Mouse (Mus musculus) inflammation-experienced regulatory T-cells, adult 6 months (primary cell): ENCODE data around the gene Mxi1. TPM values are rescaled to one million over a fixed set of nuclear protein-coding genes. Genes with fewer than 3 reads are reported as not detected.
A peak's percentile ranks its signal among the peaks of the same experiment; 100 is the strongest.
"Not testable (repeated sequence)": the region's sequence is repeated elsewhere in the genome, so short reads cannot be mapped to it uniquely, and the experiment has no call there.

Experiments used
- ATAC-seq: one replicate; pipeline ENCODE4 v1.8.0; 2017
- polyA plus RNA-seq, 3 experiments: library from polyadenylated mRNA; unstranded; fragments of 100-300 nt; shearing (Covaris generic); gene quantifications; one replicate each; pipeline ENCODE4 v1.2.1; 2017

Mxi1 gene
- polyA plus RNA-seq, 3 experiments from 2014 or later: 4.3 to 5.9 (median 4.6) TPM

DNA sequence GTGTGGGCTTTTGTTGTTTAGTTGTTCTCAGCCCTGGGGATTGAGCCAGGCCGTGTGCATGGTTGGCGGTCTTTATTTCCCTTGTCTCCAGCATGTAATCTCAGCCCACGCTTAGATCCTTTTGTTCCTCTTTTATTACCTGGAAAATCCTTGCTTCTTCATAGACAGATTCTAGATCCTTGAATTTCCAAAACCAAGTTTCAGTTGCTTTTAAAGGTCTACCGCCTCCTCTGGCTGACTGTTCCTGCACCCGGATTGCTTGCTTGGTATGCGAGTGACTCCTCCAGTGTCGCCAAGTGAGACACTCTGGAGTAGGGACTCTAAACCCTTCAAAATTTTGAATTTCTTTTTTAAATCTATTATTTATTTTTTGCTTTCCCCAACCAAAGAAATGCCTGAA is 56.6 kb downstream of the Mxi1 start:
- ATAC-seq: no peak

DNA sequence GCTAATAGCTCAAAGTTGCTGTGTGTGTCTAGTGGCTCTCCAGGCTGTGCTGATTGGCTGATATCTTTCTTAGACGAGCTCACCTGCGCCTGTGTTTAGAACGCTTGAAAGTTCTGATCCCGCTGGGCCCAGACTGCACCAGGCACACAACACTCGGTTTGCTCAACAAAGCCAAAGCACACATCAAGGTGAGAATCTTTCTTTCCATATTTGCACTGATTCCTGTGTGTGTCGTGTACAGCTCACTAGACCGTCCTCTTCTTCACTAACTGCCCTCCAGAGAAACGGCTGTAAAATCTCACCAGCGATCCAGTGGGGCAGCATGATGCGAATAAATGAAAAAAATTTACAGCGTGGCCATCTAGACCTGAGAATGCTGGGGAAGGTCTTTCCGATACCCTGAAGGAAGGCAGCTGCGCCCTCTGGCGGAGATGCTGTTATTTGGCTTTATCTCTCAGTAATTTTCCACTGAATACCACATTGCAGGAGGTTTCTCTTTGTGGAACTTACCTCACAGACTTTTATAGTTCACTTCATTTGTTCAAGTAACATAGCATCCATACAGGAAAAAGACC is 59.2 kb downstream of the Mxi1 start:
- ATAC-seq: peak; percentile 64

DNA sequence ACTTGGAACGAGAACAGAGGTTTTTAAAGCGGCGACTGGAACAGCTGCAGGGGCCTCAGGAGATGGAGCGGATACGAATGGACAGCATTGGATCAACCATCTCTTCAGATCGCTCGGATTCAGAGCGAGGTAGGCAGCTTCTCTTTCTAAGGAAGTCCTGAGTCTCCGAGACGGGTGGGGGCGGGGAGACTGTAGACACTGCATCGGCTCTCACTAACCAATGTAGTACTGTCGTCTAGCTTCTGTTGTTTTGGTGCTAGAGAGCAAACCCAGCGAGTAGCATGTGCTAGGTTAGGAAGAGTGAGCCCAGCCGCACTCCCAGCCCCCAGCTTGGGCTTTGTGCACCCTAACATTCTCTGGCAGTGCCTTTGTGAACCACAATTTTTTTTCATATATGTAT is 59.9 kb downstream of the Mxi1 start:
- ATAC-seq: no peak

DNA sequence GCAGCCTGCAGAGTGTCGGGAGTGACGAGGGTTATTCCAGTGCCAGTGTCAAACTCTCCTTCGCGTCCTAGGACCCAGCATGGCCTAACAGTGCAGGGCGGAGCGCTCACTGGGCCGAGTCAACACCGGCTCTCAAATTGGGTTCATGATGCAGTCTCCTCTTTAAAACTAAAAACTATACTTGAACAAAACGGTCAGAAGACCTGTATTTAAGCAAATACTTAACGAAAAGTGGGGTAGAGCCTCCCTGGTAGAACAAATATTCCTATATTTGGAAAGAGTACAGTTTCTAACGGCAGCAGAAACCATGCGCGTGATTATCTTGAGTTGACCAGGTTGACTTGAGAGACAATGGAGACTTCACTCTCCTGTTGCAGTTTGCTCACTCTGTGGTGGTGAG is 61.3 kb downstream of the Mxi1 start, which contains the start of gene Gm10197:
Gene Gm10197 (minus strand): TSS at position 101 of the 400 bp plus-strand sequence.
- ATAC-seq: no peak

DNA sequence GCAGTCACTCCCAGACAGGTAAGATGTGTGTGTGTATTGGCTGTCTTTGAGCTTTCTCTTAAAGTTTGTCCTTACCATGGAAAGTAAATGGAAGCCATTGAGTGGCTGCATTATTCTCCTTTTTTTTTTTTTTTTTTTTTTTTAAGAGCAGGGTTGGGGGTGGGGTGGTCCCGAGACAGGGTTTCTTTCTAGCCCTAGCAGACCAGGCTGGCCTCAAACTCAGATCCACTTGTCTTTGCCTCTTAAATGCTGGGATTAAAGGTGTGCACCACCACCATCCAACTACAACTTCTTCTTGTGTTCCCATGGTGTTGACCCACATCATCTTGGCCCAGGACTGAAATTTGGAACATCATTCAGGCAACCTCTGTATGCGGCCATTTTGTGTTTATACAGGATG is 63.3 kb downstream of the Mxi1 start:
- no peak for ATAC-seq

DNA sequence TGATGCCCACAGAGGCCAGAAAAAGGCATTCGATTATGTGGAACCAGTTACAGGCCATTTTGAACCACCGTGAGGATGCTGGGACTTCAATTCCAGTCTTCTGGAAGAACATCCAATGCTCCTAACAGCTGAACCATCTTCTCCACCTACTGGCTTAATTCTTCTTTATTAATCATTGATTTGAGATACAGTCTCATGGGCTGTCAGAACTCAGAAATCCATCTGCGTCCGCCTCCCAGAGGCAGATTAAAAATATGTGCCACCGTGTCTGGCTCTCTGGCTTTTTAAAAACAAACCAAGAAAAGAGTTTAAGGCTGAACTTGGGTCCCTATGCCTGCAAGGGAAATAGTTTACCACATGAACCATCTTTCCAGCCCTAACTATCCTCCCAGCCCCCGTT is 65.0 kb downstream of the Mxi1 start:
- ATAC-seq: no peak

DNA sequence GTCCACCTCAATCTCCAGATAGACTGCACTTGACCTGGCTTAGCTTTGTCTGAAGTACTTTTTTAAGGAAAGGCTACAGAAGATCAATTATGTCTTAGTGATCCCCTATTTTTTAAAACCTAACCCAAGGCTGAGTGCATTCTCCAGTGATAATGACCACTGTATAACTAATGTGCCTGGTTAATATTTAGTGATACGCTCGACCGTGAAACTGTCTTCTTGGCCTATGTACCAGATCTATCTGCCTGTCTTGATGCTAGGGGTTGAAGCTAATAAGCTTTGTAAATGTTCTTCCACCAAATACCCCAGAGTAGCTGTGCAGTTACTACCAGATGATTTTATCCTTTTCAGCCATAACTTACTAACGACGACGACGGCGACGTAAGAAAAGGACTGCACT is 65.5 kb downstream of the Mxi1 start:
- no peak for ATAC-seq

DNA sequence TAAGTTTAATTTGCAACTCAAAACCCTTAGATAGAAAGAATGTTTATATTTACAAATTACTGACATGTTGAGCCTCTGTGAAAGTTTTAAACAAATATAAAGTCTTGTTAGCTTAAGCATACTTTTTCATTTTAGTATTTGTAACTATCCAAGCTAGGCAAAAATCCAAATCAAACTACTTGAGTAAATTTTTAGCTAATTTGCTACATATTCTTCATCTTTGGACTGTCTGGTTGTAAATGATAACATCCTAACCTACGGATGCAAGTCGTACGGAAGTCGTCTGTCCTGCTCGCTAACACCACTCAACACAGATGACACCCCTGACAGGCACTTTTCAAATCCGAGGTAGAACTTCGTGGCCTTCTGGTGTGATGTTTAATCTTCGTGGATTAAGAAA is 67.3 kb downstream of the Mxi1 start:
- no peak for ATAC-seq

DNA sequence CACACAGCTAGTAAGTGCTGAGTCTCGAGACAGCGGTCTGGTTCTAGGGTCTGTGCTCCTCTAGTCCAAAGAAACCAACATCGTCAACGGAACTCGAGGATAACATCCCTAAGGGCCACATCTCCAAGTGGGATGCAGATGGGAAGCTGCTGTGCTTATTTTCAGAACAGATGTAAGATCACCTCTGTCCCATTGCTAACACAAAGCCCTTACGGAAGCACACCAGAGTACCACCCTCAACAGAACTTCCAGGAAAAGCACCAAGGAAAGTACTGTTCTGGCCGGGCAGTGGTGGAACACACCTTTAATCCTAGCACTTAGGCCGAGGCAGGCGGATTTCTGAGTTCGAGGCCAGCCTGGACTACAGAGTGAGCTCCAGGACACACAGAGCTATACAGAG is 68.1 kb downstream of the Mxi1 start:
- no peak for ATAC-seq

DNA sequence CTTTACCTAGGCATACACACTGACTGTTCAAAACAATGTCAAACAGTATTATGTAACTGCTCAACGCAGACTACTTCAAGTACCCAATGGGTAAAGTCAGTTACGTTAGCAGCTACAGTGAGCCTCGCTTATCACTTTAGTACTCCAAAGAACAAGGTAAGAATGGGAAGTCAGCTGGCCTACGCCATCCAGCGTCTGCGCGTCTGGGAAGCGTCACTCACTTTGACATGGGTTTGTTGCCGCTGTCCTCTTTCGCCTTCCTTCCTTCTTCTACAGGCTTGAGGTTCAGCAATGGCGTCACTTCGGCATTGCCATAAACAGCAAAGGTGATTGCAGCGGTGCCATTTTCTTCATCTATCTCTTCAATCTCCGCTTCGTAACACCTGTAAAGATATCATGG is 73.0 kb downstream of the Mxi1 start:
- no peak for ATAC-seq

DNA sequence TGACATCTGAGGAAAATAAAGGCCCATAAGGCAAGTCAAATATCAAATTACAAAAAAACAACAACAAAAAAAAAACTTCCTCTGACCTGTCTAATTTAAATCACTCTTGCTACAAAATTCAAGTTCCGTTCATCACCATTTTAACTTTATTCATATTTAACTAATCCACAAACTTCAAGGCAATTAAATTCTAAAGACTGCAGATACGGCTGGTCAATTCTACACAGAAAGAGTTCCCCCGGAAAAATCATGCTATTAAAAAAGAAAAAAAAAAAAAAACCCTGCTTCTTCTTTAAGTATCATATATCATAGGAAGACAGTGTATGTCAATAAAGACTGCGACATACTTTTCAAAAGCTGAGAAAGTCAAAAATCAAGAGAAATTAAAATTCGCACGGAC is 79.1 kb downstream of the Mxi1 start:
- ATAC-seq: no peak

DNA sequence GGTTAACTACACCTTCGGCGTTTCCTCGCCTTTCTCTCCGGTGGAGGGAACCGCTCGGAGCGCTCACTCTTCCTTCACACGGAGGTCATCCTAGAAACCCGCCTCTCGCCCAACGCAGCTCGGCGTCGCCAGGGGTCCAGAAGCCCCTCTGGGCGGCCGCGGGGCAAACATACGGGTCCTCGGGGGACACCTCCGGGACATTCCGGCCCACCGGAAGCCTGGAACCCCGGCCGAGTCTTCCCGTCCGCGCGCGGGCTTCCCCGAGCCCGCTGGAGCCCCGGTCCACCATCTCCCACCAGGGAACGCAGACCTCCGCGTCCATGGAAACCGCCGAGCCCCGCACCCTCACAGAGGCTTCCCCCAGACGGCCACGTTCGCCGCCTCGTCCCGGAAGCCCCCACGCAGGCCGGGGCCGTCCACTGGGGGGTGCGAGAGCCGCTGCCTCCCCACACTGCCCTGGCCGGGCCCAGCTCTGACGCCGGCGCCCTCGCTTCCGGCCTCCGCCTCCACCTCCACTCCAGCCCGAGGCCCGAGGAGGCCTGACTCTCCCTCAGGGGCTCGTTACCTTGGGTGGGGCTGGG is 79.6 kb downstream of the Mxi1 start:
- peak; percentile 29 for ATAC-seq

DNA sequence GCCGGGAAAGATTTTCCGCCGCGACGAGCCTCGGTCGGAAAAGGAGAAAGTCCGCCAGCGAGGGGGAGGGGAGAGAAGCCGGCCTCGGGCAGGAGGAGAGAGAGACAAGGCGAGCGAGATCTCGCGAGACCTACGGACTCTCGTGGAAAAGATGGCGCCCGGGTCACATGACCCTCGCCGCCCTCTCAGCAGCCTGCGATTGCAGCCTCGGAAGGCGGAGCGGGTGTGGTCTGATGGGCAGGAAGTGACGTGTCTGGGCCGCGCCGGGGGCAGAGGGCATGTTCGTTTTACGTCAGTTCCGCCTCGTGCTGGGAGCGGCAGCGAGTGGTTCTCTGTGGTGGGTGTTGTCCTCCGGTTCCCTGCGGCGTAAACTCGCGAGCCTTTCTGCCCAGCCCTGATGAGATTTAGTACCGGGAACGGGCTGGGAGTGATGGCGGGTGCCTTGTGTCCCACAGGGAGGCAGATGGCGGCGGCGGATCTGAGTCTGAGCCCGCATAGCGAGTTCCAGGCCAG is 80.2 kb downstream of the Mxi1 start, which contains the start of gene Smndc1:
Gene Smndc1 (minus strand): TSS at position 84 of the 513 bp plus-strand sequence.
- ATAC-seq: peak; percentile 93

DNA sequence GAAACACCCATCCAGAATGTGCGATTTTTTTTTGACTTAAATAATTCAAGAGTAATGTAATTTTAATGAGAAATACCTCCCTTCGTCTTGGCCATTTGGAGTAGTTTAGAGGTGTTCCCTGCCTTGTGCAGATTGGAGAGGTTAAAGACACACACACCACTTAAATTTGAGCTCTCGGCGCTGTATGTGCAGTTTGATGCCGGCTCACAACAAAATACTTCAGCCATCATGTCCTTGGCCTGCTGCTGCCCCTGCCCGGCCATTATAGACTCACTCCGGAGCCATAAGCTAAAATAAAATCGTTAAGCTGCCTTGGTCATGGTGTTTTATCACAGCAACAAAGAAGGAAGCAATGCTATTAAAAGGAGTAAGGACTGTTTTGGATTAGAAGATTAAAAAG is 81.1 kb downstream of the Mxi1 start:
- ATAC-seq: no peak

DNA sequence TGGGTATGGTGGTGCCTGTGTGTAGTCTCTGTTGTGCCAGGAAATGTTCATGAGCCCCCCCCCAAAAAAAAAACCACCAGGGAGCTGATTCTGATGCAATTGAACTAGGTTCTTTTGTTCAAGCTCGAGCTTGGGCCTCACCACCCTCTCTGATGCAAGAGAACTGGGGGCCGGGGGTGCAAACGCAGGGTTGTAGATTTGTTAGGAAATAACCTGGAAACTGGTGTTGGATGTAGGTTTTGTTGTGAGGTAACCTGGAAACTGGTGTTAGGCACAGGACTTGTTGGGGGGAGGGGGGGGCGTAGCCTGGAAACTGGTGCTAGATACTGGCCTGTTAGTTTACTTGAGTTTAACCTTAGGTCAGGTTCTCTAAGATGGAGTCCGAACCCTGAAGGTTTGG is 81.5 kb downstream of the Mxi1 start:
- ATAC-seq: no peak

DNA sequence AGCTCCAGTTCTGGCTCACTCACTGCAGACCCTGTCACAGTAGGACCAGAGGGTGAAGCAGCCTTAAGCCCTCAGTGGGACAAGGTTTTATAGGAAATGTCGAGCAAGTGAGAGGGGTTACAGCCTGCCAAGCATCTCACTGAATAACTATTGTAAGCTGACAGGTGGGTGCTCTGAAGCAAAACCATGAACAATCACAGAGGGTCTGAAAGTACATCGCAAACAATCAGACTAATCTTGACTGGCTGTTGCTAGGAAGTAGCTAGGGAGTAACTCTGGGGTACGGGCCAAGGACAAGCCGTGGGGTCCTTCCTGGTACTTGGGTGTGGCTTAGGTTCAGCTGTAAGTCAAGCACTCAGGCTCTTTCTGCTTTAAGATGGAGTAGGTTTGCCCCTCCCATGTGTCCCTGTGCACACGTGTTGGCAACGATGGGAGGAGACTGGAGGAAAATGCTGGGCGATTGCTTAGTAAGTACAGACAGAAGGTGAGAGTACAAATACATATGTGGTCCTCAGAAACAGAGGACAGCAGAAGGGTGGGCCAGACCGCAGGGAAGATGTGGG is 82.5 kb downstream of the Mxi1 start:
- ATAC-seq: no peak

DNA sequence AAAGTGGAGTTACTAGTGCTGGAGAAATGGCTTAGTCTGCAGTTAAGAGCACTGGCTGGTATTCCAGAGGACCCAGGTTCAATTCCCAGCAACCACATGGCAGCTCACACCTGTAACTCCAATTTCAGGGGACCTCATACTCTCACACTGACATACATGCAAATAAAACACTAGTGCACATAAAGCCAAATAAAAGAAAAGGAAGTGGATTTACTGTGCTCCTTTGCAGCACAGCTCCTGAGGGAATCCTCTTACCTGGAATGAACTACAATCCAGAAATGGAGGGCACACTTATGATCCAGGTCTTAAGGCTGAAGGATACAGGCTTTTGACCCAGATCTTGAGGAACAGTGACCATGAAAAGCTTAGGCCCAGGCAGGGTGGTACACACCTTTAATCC is 83.3 kb downstream of the Mxi1 start:
- ATAC-seq: no peak

DNA sequence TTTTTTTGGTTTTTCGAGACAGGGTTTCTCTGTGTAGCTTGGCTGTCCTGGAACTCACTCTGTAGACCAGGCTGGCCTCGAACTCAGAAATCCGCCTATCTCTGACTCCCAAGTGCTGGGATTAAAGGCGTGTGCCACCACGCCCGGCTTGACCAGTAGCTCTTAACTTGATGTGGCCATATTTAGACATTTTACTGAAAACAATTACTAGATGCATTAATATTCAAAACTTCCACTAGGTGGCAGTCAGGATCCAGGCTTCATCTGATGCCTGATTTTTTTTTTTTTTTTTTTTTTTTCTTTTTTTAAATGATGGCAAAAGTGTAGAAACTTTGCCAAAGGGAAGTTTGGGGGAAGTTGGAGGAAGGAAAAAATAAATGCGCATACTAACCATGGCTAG is 84.2 kb downstream of the Mxi1 start:
- ATAC-seq: no peak

DNA sequence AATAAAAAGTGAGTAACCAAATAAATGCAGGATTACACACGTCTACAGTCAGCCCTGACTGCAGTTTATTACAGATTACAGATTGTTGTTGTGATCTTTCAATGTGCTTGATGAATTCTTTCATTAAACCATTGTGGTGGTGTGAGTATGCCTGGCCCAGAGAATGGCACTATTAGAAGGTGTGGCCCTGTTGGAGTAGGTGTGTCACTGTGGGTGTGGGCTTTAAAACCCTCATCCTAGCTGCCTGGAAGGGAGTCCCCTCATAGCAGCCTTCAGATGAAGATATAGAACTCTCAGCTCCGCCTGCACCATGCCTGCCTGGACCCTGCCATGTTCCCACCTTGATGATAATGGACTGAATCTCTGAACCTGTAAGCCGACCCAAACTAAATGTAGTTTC is 84.6 kb downstream of the Mxi1 start:
- not testable (repeated sequence) for ATAC-seq

DNA sequence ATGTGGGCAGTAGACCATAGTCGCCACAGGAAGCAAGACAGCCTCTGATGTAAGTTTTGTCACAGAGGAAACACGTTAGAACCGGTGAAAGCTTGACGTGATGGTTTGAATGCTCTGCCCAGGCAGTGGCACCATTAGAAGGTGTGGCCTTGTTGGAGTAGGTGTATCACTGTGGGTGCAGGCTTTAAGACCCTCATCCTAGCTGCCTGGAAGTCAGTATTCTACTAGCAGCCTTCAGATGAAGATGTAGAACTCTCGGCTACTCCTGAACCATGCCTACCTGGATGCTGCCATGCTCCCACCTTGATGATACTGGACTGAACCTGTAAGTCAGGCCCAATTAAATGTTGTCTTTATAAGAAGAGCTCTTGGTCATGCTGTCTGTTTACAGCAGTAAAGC is 85.5 kb downstream of the Mxi1 start:
- ATAC-seq: not testable (repeated sequence)

DNA sequence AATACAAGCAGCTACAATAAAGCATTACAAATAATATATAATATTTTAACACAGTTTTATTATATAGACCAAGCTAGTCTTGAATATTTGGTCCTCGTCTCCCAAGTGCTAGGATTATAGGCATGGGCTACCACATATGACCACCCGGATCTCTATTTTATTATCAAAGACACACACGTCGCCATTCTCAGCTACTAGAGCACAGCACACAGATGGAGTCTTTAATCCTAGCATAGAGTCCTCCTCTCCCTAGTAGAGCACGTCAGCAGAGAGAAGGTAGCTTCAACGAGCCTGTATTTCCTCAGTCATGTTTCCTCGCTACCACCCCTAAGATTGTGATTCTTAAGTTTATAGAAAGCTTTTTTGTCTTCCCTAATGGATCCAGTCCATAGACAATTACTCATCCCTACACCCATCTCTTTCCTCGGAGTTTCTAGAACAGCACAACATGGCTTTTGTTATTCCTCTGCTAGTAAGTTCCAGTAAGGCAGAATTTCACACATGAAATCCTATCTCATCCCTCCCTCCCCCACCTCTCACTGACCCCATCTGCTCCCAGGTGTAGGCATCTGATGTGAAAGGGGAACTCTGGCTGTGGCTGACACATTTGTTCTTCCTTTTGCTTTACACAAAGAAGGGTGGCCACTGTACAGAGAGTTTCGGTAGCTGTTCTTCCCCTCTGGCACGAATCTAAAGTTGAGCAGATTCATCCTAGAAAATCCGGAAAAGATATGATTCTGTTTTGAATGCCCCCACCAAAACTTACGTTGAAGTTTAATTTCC is 87.3 kb downstream of the Mxi1 start:
- no peak for ATAC-seq

DNA sequence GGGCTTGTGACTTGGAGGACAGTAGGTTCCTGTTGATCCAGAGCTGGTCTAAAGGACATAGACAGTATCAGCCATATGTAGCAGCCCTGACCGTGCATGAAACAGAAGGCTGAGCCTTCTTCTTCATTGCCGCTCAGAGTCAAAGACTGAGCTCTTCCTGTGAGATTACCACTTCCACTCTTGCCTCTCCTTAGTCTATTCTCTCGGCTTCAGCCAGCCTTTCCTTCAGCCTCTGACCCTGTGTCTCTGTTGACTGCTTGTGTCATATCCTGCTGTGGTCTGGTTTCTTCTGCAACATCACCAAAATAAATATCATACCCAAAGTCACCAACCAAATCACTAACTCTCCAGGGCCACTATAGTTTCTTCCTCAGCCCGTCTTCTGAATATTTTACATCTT is 88.9 kb downstream of the Mxi1 start:
- ATAC-seq: no peak

DNA sequence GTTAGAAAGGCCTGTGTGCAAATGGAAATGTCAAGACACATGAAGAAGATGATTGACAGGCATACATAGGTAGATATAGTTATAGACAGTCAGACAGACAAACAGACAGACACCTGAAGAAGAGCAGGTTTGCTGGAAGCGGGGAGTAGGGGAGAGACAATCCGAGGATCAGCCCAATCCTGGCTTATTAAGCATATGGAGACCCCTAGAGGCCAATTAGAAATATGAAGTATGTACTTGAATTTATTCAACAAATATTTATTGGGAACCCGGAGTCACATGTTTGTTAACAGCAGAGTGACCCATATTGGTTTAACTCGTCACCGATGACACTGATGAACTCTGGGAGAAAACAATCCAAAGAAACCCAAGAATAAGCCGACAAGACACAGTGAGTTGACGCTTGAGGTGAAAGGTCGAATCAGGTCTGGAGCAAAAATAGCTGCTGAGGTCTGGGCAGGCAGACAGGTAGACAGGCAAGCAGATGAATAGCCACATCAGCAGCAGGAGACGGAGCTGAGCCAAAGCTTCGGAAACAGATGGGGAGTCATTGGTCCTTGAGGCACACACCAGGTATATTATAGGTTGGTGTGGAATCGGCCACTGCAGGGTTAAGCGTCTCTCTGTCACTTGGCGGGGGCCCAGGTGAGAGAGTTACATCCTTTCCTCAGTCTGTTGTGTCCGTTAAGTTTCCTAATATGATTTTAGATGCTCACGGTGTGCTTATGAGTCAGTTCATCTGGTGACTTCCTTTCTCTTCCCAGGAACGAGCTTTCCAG is 90.2 kb downstream of the Mxi1 start:
- ATAC-seq: no peak
